Mouse (Mus musculus) bone marrow macrophage, adult 2 months (primary cell): ENCODE results near the gene Taf4.

Experiments
- CTCF ChIP-seq: IDR thresholded peaks from 2 replicates; pipeline ENCODE4 v1.5.1; 2012; ENCODE audit warnings: low read depth, mild to moderate bottlenecking, low read length, moderate library complexity
- POLR2A ChIP-seq: IDR thresholded peaks from 2 replicates; pipeline ENCODE4 v1.6.1; 2012; ENCODE audit warnings: mild to moderate bottlenecking, low read depth, low read length, borderline replicate concordance

DNA sequence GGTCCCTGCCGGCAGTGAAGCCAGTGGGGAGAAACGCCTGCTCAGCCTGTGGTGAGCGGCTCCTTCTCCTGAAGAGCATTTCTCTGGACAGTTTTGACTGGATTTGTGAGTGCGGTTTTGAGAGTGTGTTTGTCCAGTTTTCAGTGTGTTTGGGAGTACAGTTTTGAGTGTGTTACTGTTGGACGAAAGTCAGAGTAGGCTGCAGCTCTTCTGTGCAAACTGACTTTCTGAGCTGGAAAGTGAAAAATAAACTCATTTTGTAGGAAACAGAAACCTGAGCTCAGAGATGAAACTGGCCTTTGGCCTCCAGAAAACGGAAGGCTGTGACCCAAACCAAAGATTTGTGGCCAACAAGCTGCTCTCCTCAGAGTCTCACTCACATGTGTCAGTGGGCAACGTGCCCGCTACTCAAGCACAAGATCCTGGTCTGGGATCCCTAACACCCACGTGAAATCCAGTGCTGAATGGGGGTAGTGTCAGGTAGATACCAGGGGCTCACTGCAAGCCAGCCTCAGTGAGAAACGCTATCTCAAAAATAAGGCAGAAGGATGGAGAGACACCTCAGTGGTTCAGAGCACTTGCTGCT is 10.1 kb upstream of the Taf4 start:
- TF ChIP-seq CTCF (no peak), POLR2A (no peak)
